Mouse (Mus musculus): ENCODE data around the gene Wee2. TPM values are rescaled to one million over a fixed set of nuclear protein-coding genes. Genes with fewer than 3 reads are reported as not detected.

Wee2 gene
- total RNA-seq, 2 experiments from 2014 or later, result not detected

- peak; percentile 72 for DNase-seq
Observed at GRCm38 (mm10) chr6:40436047-40436483, 2.8 kb upstream of the Wee2 start, which contains the start of gene E330009J07Rik. E330009J07Rik (minus strand) TSS chr6:40436135.

DNA sequence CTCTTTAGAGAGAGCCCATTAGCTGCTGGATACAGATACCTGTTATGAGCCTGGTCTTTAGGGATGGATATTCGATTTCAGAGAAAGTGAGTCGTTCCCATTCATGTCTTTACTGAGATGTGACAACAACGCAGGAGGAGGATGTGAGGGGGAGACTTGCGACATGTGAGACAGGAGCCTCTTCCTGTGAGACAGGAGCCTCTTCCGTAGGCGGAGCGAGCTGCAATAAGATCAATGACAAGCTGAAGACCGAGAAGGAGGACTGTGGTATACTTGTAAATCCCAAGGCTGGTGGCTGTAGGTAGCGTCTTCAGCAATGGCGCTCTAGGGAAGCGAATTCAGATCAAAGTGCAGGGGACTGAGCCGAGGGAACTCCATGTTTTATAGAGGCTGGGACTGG is 843 bp downstream of the Wee2 start:
- no peak for DNase-seq

DNA sequence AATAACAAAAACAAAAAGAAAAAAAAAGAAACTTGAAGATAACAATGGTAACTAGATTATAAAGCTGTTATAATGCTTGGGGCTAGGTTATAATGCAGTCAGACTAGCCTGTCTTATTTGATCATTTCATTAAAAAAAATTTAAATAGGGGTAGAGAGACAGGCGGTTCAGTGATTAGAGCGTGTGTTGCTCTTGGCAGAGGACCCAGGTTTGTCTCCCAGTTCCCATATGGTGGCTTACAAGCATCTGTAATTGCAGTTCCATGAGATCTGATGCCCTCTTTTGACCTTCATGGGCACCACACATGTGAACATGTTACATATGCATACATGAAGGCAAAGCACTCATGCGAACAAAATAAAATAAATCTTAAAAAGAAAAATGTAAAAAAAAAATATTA is 2.4 kb downstream of the Wee2 start:
- DNase-seq, result no peak

- no peak for DNase-seq
Observed at GRCm38 (mm10) chr6:40441755-40442154, 2.9 kb downstream of the Wee2 start.

- DNase-seq, result no peak
Observed at GRCm38 (mm10) chr6:40443281-40443928, 4.5 kb downstream of the Wee2 start.

DNA sequence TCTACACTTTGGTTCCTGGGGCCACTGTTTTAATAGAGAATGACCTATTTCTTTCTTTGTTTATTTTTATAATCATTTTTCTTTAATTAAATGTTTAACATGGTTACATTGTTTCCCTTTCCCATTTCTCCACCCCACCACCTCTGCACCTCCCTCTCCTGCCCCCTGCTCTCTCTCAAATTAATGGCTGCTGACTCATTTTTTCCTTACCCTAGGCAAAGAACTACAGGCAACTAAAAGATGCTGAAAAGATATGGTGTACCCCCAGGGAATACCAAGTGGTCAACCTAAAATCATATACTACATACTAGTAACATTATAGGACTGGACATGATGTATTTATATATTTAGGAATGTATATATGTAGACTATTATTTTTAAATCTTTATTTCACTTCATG is 9.7 kb downstream of the Wee2 start:
- no peak for DNase-seq

DNA sequence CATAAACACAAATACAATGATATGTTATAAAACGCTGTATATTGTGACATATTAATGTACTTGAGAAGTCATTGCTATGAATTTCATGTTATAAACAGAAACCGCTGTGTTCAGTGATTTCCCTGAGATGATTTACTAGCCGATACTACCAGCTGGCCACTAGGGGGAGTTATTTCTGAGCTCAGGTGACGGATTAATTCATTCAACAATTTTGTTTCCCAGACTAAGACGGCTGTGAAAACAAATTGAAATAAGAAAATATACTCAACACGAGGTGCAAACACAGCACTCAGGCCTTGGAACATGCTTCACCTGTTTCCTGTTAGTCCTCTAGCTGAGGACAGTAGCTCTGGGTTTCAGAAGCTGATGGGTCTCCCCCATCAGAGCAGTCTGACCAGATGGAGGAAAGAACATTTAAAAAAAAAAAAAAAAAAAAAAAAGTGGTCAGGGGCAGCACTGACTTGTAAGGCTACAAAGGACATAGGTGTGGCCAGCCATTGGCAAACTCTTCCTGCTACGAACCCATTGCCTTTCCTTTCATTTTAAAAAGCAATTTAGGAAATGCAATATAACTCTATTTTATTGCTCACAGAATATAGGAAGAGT is 15.7 kb downstream of the Wee2 start:
- DNase-seq, result no peak

DNA sequence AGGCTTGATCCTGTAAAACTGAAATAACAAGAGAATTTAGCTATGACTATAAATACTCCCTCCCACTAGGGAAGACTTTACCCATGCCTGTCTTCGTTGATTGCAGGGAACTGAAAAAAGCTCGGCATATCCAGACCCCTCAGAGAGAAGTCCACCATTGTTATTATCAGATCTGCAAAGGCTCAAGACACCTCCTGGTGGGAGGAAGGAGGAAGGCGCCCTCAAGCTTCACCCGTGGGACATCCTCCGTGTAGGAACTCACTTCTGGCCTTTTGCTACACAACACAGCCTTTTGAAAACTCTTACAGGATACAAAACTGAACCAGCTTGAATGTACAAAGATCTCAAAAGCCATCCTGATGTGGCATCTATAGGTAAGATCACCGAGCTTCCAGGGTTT is 26.8 kb downstream of the Wee2 start:
- no peak for DNase-seq

- peak; percentile 89 for DNase-seq
Observed at GRCm38 (mm10) chr6:40470916-40471719, 32.2 kb downstream of the Wee2 start, which contains the start of gene Ssbp1. Ssbp1 (plus strand) TSS chr6:40471352.

DNA sequence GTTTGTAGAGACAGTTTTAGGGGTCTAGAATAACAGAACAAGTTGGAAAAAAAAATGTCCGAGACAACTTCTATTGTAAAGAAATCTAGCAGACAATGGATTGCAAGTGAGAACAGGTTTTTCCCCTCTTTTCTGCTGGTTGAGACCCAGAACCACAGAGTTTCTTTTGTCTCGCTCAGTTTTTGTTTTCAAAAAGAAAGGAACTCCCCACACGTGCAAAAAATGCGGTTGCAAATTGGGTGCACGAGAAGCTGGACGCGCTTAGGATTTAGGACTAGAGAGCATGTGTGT is 32.8 kb downstream of the Wee2 start:
- DNase-seq, result no peak

- no peak for DNase-seq
Observed at GRCm38 (mm10) chr6:40476132-40476531, 37.2 kb downstream of the Wee2 start.

- no peak for DNase-seq
Observed at GRCm38 (mm10) chr6:40479705-40480104, 40.8 kb downstream of the Wee2 start.

GRCm38 (mm10) chr6:40482318-40482717 is 43.4 kb downstream of the Wee2 start:
- DNase-seq, result no peak

- DNase-seq, result no peak
Observed at GRCm38 (mm10) chr6:40490933-40491332, 52.0 kb downstream of the Wee2 start, which contains the start of gene Tas2r137. Tas2r137 (plus strand) TSS chr6:40491233.

GRCm38 (mm10) chr6:40493229-40493628 is 54.3 kb downstream of the Wee2 start, which contains the start of gene Tas2r108:
Tas2r108 (plus strand) TSS chr6:40493529.
- no peak for DNase-seq

Other genes starting within 250 kb of the Wee2 start
- 1 to 10 TPM; 7.3 to 7.8 TPM for gene Agk, start 113.9 kb upstream of the Wee2 start, total RNA-seq (2021)
- 1 to 10 TPM; 1.0 to 2.1 TPM for gene E330009J07Rik, start 3.0 kb upstream of the Wee2 start, total RNA-seq (2021)
- gene Ssbp1, start 32.3 kb downstream of the Wee2 start, total RNA-seq (2021), result 10 to 100 TPM; 25.1 to 25.2 TPM
- not detected for gene Tas2r137, start 52.1 kb downstream of the Wee2 start, total RNA-seq (2021)
- gene Tas2r108, start 54.4 kb downstream of the Wee2 start, total RNA-seq (2021), result not detected
- not detected for gene Prss37, start 80.4 kb downstream of the Wee2 start, total RNA-seq (2021)
- not detected for gene Olfr461, start 116.0 kb downstream of the Wee2 start, total RNA-seq (2021)
- not detected for gene Olfr460, start 130.4 kb downstream of the Wee2 start, total RNA-seq (2021)
- gene Clec5a, start 146.7 kb downstream of the Wee2 start, total RNA-seq (2021), result under 1 TPM; 0.23 to 0.24 TPM
- gene Tas2r138, start 174.2 kb downstream of the Wee2 start, total RNA-seq (2021), result not detected
- 1 to 10 TPM in 1 of 2 experiments, under 1 TPM in 1; 0.64 to 1.4 TPM for gene Mgam, start 189.7 kb downstream of the Wee2 start, total RNA-seq (2021)

Measured in gastrocnemius, postnatal 25 days (tissue).